Mouse (Mus musculus): ENCODE data around the gene Hspa4. TPM values are rescaled to one million over a fixed set of nuclear protein-coding genes. Genes with fewer than 3 reads are reported as not detected.

Hspa4 gene
- polyA plus RNA-seq, 1 experiment from 2014 or later, result 41.5 TPM

DNA sequence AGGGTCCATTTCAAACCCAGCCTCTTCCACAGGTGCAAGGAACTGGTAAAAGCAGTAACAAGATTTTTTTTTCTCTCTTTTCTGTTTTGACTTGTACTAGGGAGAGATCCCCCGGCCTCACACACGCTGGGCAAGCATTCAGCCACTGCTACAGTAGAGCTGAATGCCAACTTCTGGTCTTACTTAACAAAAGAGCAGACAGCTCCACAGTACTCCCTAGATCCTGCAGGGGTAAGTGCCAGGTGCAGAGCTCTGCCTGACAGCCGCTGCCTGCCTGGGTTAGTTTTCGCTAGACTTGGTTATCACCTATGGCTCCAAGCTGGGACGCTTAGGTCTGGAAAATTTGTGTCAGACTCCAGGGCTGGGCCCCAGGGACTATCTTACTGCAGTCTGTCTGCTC lies 50.6 kb downstream of the Hspa4 start:
- no peak overlapping the region for H3K4me3 ChIP-seq (ENCODE audit: low read length)
- H3K36me3 ChIP-seq (ENCODE audit: control insufficient read depth, insufficient read depth, low read length), result no peaks in the 10 kb centered on the region
- 61% methylated on average over 5 of the region's 5 CpGs for WGBS
- no peak overlapping the region for H3K4me2 ChIP-seq (ENCODE audit: low read length)
- no peak overlapping the region for H3K27ac ChIP-seq (ENCODE audit: low read depth, low read length)
- H3K4me1 ChIP-seq (ENCODE audit: control insufficient read depth, insufficient read depth, low read depth, low read length), result peaks cover 4% of the 10 kb centered on the region
- no peak overlapping the region for H3K9ac ChIP-seq (ENCODE audit: low read depth, low read length)
- no peaks in the 10 kb centered on the region; the same call in 1 of the 2 replicates for H3K9me3 ChIP-seq (ENCODE audit: control insufficient read depth, low read length)
- no peaks in the 10 kb centered on the region for H3K27me3 ChIP-seq (replicated peaks; ENCODE audit: control insufficient read depth, insufficient read depth, low read length)
- no peak for ATAC-seq

DNA sequence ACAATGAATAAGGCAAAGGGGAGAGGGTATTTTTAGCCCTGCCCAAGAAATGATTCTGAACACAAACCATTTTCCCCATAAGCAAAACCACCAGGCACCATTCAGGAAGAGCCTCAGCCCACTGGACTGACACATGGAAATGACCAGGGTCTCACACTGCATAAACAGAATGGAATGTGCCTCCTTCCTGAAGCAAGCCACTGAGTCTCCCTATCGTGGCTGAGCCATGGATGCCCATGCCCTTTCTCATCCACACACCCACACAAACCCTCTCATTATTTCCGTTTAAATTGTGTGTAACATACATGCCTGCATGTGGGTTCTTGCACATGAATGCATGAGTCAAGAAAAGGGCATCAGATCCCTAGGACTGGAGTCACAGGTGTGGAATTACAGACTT lies 54.7 kb downstream of the Hspa4 start:
- H3K9ac ChIP-seq (ENCODE audit: low read depth, low read length), result no peak overlapping the region
- H3K36me3 ChIP-seq (ENCODE audit: control insufficient read depth, insufficient read depth, low read length), result no peaks in the 10 kb centered on the region
- WGBS, result 68% methylated on average over 2 of the region's 2 CpGs
- no peak for ATAC-seq
- H3K4me3 ChIP-seq (ENCODE audit: low read length), result no peak overlapping the region
- no peaks in the 10 kb centered on the region for H3K27me3 ChIP-seq (replicated peaks; ENCODE audit: control insufficient read depth, insufficient read depth, low read length)
- H3K4me1 ChIP-seq (ENCODE audit: control insufficient read depth, insufficient read depth, low read depth, low read length), result peaks cover 4% of the 10 kb centered on the region
- H3K4me2 ChIP-seq (ENCODE audit: low read length), result no peak overlapping the region
- H3K9me3 ChIP-seq (ENCODE audit: control insufficient read depth, low read length), result no peaks in the 10 kb centered on the region
- H3K27ac ChIP-seq (ENCODE audit: low read depth, low read length), result no peak overlapping the region

DNA sequence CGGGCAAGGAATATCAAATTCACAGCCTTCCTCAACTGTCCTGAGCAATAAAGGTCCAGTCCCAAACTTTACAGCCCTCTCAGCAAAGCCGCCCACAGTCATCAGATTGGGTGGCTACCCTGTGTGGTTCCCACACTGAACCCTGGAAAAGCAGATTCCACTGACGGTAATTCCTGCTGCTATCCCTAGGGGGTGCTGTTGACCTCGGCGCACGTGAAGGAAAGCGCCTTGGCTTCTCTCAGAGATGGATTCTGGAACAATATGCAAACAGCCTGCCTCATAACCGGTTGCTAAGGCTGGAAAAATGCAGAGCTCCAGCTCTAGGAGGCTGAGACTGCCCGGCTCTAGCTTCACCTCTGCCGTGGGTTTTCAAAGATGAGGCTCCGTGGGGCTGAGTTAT lies 57.1 kb downstream of the Hspa4 start:
- ATAC-seq, result no peak
- WGBS, result 49% methylated on average over 11 of the region's 11 CpGs

DNA sequence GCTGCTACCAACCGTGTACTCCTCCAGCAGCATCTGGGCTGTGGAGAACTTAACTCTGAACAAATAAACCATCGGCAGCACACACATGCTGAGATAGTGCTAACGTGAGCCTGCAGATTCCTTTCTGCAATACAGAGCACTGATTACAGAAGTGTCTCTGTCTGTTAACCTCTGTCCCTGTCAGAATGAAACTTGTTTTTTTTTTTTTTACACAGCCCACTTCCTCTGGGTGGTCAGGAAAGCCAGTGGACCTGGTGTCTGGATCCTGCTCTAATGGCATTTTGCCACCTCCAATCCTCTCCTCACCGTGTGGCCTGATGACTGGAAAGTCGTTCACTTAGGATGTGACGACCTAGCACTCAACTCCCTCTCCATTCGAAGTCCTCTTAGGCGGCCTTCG lies 66.7 kb downstream of the Hspa4 start:
- Histone ChIP-seq H3K9ac (ENCODE audit: low read depth, low read length) (no peak overlapping the region), H3K36me3 (ENCODE audit: control insufficient read depth, insufficient read depth, low read length) (no peaks in the 10 kb centered on the region), H3K4me3 (ENCODE audit: low read length) (no peak overlapping the region), H3K27me3 (replicated peaks; ENCODE audit: control insufficient read depth, insufficient read depth, low read length) (no peaks in the 10 kb centered on the region), H3K27ac (ENCODE audit: low read depth, low read length) (no peak overlapping the region), H3K9me3 (ENCODE audit: control insufficient read depth, low read length) (no peaks in the 10 kb centered on the region), H3K4me1 (ENCODE audit: control insufficient read depth, insufficient read depth, low read depth, low read length) (no peaks in the 10 kb centered on the region), H3K4me2 (ENCODE audit: low read length) (no peak overlapping the region)
- 72% methylated on average over 9 of the region's 9 CpGs for WGBS
- no peak for ATAC-seq

More for the DNA sequence above, 57.1 kb downstream of the Hspa4 start:
- H3K9ac ChIP-seq (ENCODE audit: low read depth, low read length), result no peak overlapping the region
- H3K27ac ChIP-seq (ENCODE audit: low read depth, low read length), result no peak overlapping the region
- H3K4me1 ChIP-seq (ENCODE audit: control insufficient read depth, insufficient read depth, low read depth, low read length), result no peaks in the 10 kb centered on the region
- no peaks in the 10 kb centered on the region for H3K9me3 ChIP-seq (ENCODE audit: control insufficient read depth, low read length)
- H3K4me3 ChIP-seq (ENCODE audit: low read length), result no peak overlapping the region
- no peaks in the 10 kb centered on the region for H3K27me3 ChIP-seq (replicated peaks; ENCODE audit: control insufficient read depth, insufficient read depth, low read length)
- H3K4me2 ChIP-seq (ENCODE audit: low read length), result no peak overlapping the region
- no peaks in the 10 kb centered on the region for H3K36me3 ChIP-seq (ENCODE audit: control insufficient read depth, insufficient read depth, low read length)

DNA sequence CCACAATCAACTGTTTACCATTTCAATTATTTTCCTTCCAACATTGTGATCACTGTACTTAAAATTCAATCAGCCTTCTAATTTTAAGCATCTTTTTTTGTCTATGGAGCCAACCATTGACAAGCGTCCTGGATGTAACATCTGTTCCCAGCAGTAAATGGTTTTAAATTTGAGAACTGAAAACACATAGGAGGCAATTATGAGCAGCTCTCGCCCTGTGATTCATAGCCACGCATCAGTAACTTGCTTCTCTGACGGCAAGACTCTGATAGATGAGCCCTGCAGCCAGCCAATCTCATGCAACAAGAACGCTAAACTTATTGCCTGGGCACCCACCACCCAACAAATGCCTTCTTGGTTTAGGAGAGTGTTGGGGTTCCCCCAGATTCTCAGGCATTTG lies 68.4 kb downstream of the Hspa4 start:
- no peak for ATAC-seq
- no peaks in the 10 kb centered on the region for H3K27me3 ChIP-seq (replicated peaks; ENCODE audit: control insufficient read depth, insufficient read depth, low read length)
- no peak overlapping the region for H3K9ac ChIP-seq (ENCODE audit: low read depth, low read length)
- no peak overlapping the region for H3K27ac ChIP-seq (ENCODE audit: low read depth, low read length)
- H3K9me3 ChIP-seq (ENCODE audit: control insufficient read depth, low read length), result no peaks in the 10 kb centered on the region
- no peaks in the 10 kb centered on the region for H3K4me1 ChIP-seq (ENCODE audit: control insufficient read depth, insufficient read depth, low read depth, low read length)
- H3K36me3 ChIP-seq (ENCODE audit: control insufficient read depth, insufficient read depth, low read length), result no peaks in the 10 kb centered on the region
- no peak overlapping the region for H3K4me3 ChIP-seq (ENCODE audit: low read length)
- no peak overlapping the region for H3K4me2 ChIP-seq (ENCODE audit: low read length)
- 56% methylated on average over 5 of the region's 5 CpGs for WGBS

DNA sequence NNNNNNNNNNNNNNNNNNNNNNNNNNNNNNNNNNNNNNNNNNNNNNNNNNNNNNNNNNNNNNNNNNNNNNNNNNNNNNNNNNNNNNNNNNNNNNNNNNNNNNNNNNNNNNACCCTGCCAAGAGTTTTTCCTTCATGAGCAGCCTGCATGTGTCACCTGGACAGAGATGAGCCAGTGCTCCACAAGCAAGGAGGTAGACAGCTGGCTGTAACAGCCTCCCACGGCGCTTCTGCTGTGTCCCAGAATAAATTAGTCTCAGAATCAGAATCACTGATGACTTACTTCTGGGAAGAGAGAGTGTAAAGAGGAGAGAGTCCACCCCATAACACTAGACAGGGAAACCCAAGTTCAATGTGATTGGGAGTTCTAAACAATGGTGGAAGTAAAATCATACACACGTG lies 71.2 kb downstream of the Hspa4 start:
- H3K27ac ChIP-seq (ENCODE audit: low read depth, low read length), result no peak overlapping the region
- H3K4me3 ChIP-seq (ENCODE audit: low read length), result no peak overlapping the region
- H3K9ac ChIP-seq (ENCODE audit: low read depth, low read length), result no peak overlapping the region
- 71% methylated on average over 3 of the region's 3 CpGs for WGBS
- ATAC-seq, result no peak
- no peaks in the 10 kb centered on the region for H3K9me3 ChIP-seq (ENCODE audit: control insufficient read depth, low read length)
- H3K4me1 ChIP-seq (ENCODE audit: control insufficient read depth, insufficient read depth, low read depth, low read length), result no peaks in the 10 kb centered on the region
- no peaks in the 10 kb centered on the region for H3K27me3 ChIP-seq (replicated peaks; ENCODE audit: control insufficient read depth, insufficient read depth, low read length)
- no peaks in the 10 kb centered on the region for H3K36me3 ChIP-seq (ENCODE audit: control insufficient read depth, insufficient read depth, low read length)
- H3K4me2 ChIP-seq (ENCODE audit: low read length), result no peak overlapping the region

DNA sequence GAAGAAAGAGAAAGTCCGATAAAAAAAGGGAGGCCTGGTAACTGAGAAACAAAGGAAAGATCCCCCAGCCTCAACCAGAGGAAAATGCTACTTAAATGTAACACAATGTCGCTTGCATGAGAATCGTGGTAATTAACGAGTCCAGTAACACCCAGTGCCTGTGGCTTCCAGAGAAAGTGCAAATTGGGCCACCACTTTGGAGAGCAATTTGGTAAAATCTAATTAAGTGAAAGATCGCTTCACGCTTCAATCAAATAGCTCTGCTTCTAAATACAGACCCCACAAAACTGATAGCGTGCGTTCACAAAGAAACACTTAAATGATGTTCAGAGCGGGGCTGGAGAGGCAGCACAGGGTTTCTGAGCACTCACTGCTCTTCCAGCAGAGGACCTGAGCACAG lies 89.4 kb downstream of the Hspa4 start:
- Histone ChIP-seq H3K36me3 (ENCODE audit: control insufficient read depth, insufficient read depth, low read length) (no peaks in the 10 kb centered on the region), H3K27me3 (replicated peaks; ENCODE audit: control insufficient read depth, insufficient read depth, low read length) (no peaks in the 10 kb centered on the region), H3K4me3 (ENCODE audit: low read length) (no peak overlapping the region), H3K4me1 (ENCODE audit: control insufficient read depth, insufficient read depth, low read depth, low read length) (no peaks in the 10 kb centered on the region), H3K9ac (ENCODE audit: low read depth, low read length) (no peak overlapping the region), H3K27ac (ENCODE audit: low read depth, low read length) (no peak overlapping the region), H3K4me2 (ENCODE audit: low read length) (no peak overlapping the region), H3K9me3 (ENCODE audit: control insufficient read depth, low read length) (no peaks in the 10 kb centered on the region)
- no peak for ATAC-seq
- 66% methylated on average over 9 of the region's 9 CpGs for WGBS

Other genes starting within 250 kb of the Hspa4 start
- gene Zcchc10, start 24.2 kb upstream of the Hspa4 start, polyA plus RNA-seq (2015; fragmentation: Nextera tagmentation; extraction: Ambion mirVana), result 11.9 and 14.3 TPM in 2 replicates
- 37.1 and 40.4 TPM in 2 replicates for gene Aff4, start 50.4 kb upstream of the Hspa4 start, polyA plus RNA-seq (2015; fragmentation: Nextera tagmentation; extraction: Ambion mirVana)
- gene Leap2, start 122.7 kb upstream of the Hspa4 start, polyA plus RNA-seq (2015; fragmentation: Nextera tagmentation; extraction: Ambion mirVana), result 0.33 and 0.44 TPM in 2 replicates
- 747 and 916 TPM in 2 replicates for gene Uqcrq, start 130.4 kb upstream of the Hspa4 start, polyA plus RNA-seq (2015; fragmentation: Nextera tagmentation; extraction: Ambion mirVana)
- gene Gdf9, start 130.6 kb upstream of the Hspa4 start, polyA plus RNA-seq (2015; fragmentation: Nextera tagmentation; extraction: Ambion mirVana), result 3.0 and 4.1 TPM in 2 replicates
- not detected in 2 replicates for gene Gm10447, start 156.7 kb upstream of the Hspa4 start, polyA plus RNA-seq (2015; fragmentation: Nextera tagmentation; extraction: Ambion mirVana)
- gene Shroom1, start 156.7 kb upstream of the Hspa4 start, polyA plus RNA-seq (2015; fragmentation: Nextera tagmentation; extraction: Ambion mirVana), result 3.2 and 3.6 TPM in 2 replicates
- gene Gm9837, start 170.0 kb upstream of the Hspa4 start, polyA plus RNA-seq (2015; fragmentation: Nextera tagmentation; extraction: Ambion mirVana), result not detected in 2 replicates
- gene Gm9945, start 179.7 kb upstream of the Hspa4 start, polyA plus RNA-seq (2015; fragmentation: Nextera tagmentation; extraction: Ambion mirVana), result 0.34 TPM in 1 of 2 replicates, not detected in the other
- 1.5 TPM in 2 replicates for gene Sowaha, start 179.8 kb upstream of the Hspa4 start, polyA plus RNA-seq (2015; fragmentation: Nextera tagmentation; extraction: Ambion mirVana)
- 23.1 and 23.4 TPM in 2 replicates for gene Sept8, start 218.8 kb upstream of the Hspa4 start, polyA plus RNA-seq (2015; fragmentation: Nextera tagmentation; extraction: Ambion mirVana)

All from hindbrain, embryonic 16.5 days (tissue).